Mouse (Mus musculus): ENCODE data around the gene Mus81.

GRCm38 (mm10) chr19:5513005-5513349, 24.8 kb upstream of the Mus81 start:
- TF ChIP-seq CTCF (IDR thresholded peaks at IDR 0.05; ENCODE audit: low read depth, low read length) (no peak), GATA2 (IDR thresholded peaks at IDR 0.05; ENCODE audit: borderline replicate concordance, low read depth, low read length) (no peak), TAL1 (conservative IDR thresholded peaks at IDR 0.05; ENCODE audit: low read depth, low read length) (no peak), GATA1 (IDR thresholded peaks at IDR 0.05; ENCODE audit: borderline replicate concordance, low read length) (no peak), POLR2AphosphoS5 (IDR thresholded peaks at IDR 0.05; ENCODE audit: insufficient replicate concordance, low read depth, low read length) (no peak)

Data from G1E (cell line).